Comparison of ENCODE assay signal across 11 mouse cellular contexts in genomic region chr17:87157739-87158138, GRCm38 (mm10). TPM values are rescaled to one million over a fixed set of nuclear protein-coding genes. Genes with fewer than 3 reads are reported as not detected.
DNase-seq lines count a peak whose midpoint lies in the region.
"Had no signal": no experiment of that assay in that cellular context is flagged by ENCODE, and none has a peak within 500 bp of the region (broad histone marks: within the 10 kb centered on the region; RNA-seq: fewer than 3 reads in every experiment).

No protein-coding gene starts in this region.

- 62% methylated on average over 13 of the region's 13 CpGs for WGBS in heart, embryonic 10.5 days

- H3K9me3 ChIP-seq in heart, embryonic 10.5 days, result no peaks in the 10 kb centered on the region
- H3K9me3 ChIP-seq: G1E had no signal

- H3K4me3 ChIP-seq in heart, embryonic 10.5 days, result no peak overlapping the region

- H3K27me3 ChIP-seq in heart, embryonic 10.5 days (ENCODE audit: insufficient read depth, poor library complexity, severe bottlenecking), result no peaks in the 10 kb centered on the region

- no peak overlapping the region for H3K27ac ChIP-seq in heart, embryonic 10.5 days

- H3K4me1 ChIP-seq in heart, embryonic 10.5 days, result peaks cover 22% of the 10 kb centered on the region

- H3K36me3 ChIP-seq in heart, embryonic 10.5 days, result no peaks in the 10 kb centered on the region
- H3K36me3 ChIP-seq: G1E had no signal

- DNase-seq in heart, adult 8-10 months (ENCODE audit: low spot score), result peak; percentile 52
- no peak for DNase-seq in heart, embryonic 10.5 days (ENCODE audit: low spot score)
- DNase-seq in MEL-GATA-1-ER (ENCODE audit: extremely low read depth, low read depth), result peak; percentile 66
- DNase-seq in heart, postnatal 4 days, result peak; percentile 49
- DNase-seq in lung, postnatal 10 days, result peak; percentile 50
- no peak for DNase-seq in cerebellum, postnatal 10 days
- DNase-seq in spleen, postnatal 10 days (ENCODE audit: low spot score in 2 of 2), result no peak
- DNase-seq in left cerebral cortex, adult 9 months (ENCODE audit: low spot score in 2 of 2), result no peak
- DNase-seq: cerebellum, adult 18-20 months; thymus, adult 2 months had no signal

RNA-seq across cellular contexts. Expression of gene Socs5, which starts 50.3 kb away (rescaled TPM):
- total RNA-seq in heart, adult 8-10 months (2022), result 10 to 100 TPM; 31.0 to 35.6 (median 32.5) TPM
- 9.4 and 11.0 TPM in 2 replicates for polyA plus RNA-seq in heart, embryonic 10.5 days (2016; fragmentation: Nextera tagmentation; extraction: Ambion mirVana)
- total RNA-seq in heart, postnatal 4 days (2021), result 10 to 100 TPM; 25.8 to 26.7 TPM

Comparison
In these comparisons a context has a peak if more than half of its experiments do, and no peak if none do; other contexts are left out.
1. DNase-seq: peak in heart, adult 8-10 months (single experiment), MEL-GATA-1-ER (single experiment), heart, postnatal 4 days (single experiment) and lung, postnatal 10 days (single experiment); none in heart, embryonic 10.5 days (single experiment), cerebellum, postnatal 10 days (0 of 2), spleen, postnatal 10 days (0 of 2) and left cerebral cortex, adult 9 months (0 of 2).